29 mouse cellular contexts compared by ENCODE assay signal in genomic region chr17:17452617-17453016, GRCm38 (mm10). TPM values are rescaled to one million over a fixed set of nuclear protein-coding genes. Genes with fewer than 3 reads are reported as not detected.
"Had no signal": no experiment of that assay in that cellular context is flagged by ENCODE, and none has a peak within 500 bp of the region (broad histone marks: within the 10 kb centered on the region; RNA-seq: fewer than 3 reads in every experiment).

No protein-coding gene starts in this region.

- H3K4me3 ChIP-seq: embryonic facial prominence, embryonic 10.5 days; embryonic facial prominence, embryonic 12.5 days; embryonic facial prominence, embryonic 13.5 days; embryonic facial prominence, embryonic 15.5 days; erythroblast, embryonic 14.5 days; forebrain, embryonic 10.5 days; forebrain, embryonic 12.5 days; forebrain, embryonic 13.5 days; forebrain, embryonic 15.5 days; gastrocnemius, adult 2 months; heart, adult 2 months had no signal

- H3K36me3 ChIP-seq: embryonic facial prominence, embryonic 12.5 days; embryonic facial prominence, embryonic 13.5 days; embryonic facial prominence, embryonic 15.5 days; forebrain, embryonic 12.5 days had no signal

- DNase-seq: cerebellum, adult 9-10 months; cerebellum, adult 9-11 months; cerebellum, postnatal 10 days; cerebellum, postnatal 14 days; cerebellum, postnatal 25 days; cerebellum, postnatal 36 days; embryo, embryonic 11 days; forebrain, postnatal 0 days; gastrocnemius, adult 2 months; gastrocnemius, postnatal 10 days; gastrocnemius, postnatal 14 days; gastrocnemius, postnatal 25 days; gastrocnemius, postnatal 36 days; heart, adult 11 months; heart, adult 18-20 months; heart, adult 2 months had no signal

- H3K27me3 ChIP-seq: embryonic facial prominence, embryonic 12.5 days; embryonic facial prominence, embryonic 13.5 days; embryonic facial prominence, embryonic 15.5 days; forebrain, embryonic 12.5 days; forebrain, embryonic 13.5 days; forebrain, embryonic 15.5 days had no signal

- H3K27ac ChIP-seq: embryonic facial prominence, embryonic 10.5 days; embryonic facial prominence, embryonic 12.5 days; embryonic facial prominence, embryonic 13.5 days; embryonic facial prominence, embryonic 15.5 days; forebrain, embryonic 10.5 days; forebrain, embryonic 12.5 days; forebrain, embryonic 13.5 days; forebrain, embryonic 15.5 days; gastrocnemius, adult 2 months; heart, adult 2 months had no signal

- H3K4me2 ChIP-seq: embryonic facial prominence, embryonic 12.5 days; embryonic facial prominence, embryonic 13.5 days; embryonic facial prominence, embryonic 15.5 days; forebrain, embryonic 12.5 days; forebrain, embryonic 13.5 days; forebrain, embryonic 15.5 days had no signal

- ATAC-seq: forebrain, embryonic 13.5 days; forebrain, embryonic 14.5 days; forebrain, embryonic 15.5 days; forebrain, embryonic 16.5 days; forebrain, postnatal 0 days had no signal

- H3K9me3 ChIP-seq: embryonic facial prominence, embryonic 10.5 days; embryonic facial prominence, embryonic 12.5 days; embryonic facial prominence, embryonic 13.5 days; embryonic facial prominence, embryonic 15.5 days; forebrain, embryonic 10.5 days; forebrain, embryonic 12.5 days; forebrain, embryonic 13.5 days; forebrain, embryonic 15.5 days had no signal

- H3K9ac ChIP-seq: embryonic facial prominence, embryonic 12.5 days; embryonic facial prominence, embryonic 13.5 days; embryonic facial prominence, embryonic 15.5 days; forebrain, embryonic 12.5 days; forebrain, embryonic 13.5 days; forebrain, embryonic 15.5 days; forebrain, postnatal 0 days had no signal

RNA-seq across cellular contexts. Expression of gene Lix1, which starts 50.1 kb away (rescaled TPM):
- total RNA-seq: common myeloid progenitor, adult 5-6 weeks; granulocyte monocyte progenitor cell, adult 5-6 weeks had no signal
- polyA plus RNA-seq: erythroblast, embryonic 14.5 days had no signal
